Mouse (Mus musculus) Muller cell, postnatal 12 days (primary cell): ENCODE measurements around the gene Slc1a1.

Experiments
- DNase-seq: peaks from one replicate; pipeline ENCODE4 v3.0.0-alpha.2; 2015; ENCODE audit errors: inconsistent ontology term

Gene Slc1a1

GRCm38 (mm10) chr19:28915602-28916250 lies 80.9 kb downstream of the Slc1a1 start:
- no peak for DNase-seq

- DNase-seq, result no peak
Observed at GRCm38 (mm10) chr19:28916492-28916891, 81.6 kb downstream of the Slc1a1 start.

GRCm38 (mm10) chr19:28917839-28918238 lies 83.0 kb downstream of the Slc1a1 start:
- DNase-seq, result no peak

- peak; percentile 67 for DNase-seq
Observed at GRCm38 (mm10) chr19:28926366-28926765, 91.5 kb downstream of the Slc1a1 start.

- no peak for DNase-seq
Observed at GRCm38 (mm10) chr19:28927396-28927795, 92.5 kb downstream of the Slc1a1 start.

- DNase-seq, result no peak
Observed at GRCm38 (mm10) chr19:28929034-28929433, 94.2 kb downstream of the Slc1a1 start.

GRCm38 (mm10) chr19:28934897-28935296 lies 100.0 kb downstream of the Slc1a1 start:
- DNase-seq, result no peak

- peak; percentile 48 for DNase-seq
Observed at GRCm38 (mm10) chr19:28940135-28940874, 105.5 kb downstream of the Slc1a1 start.

- DNase-seq, result no peak
Observed at GRCm38 (mm10) chr19:28941271-28941670, 106.4 kb downstream of the Slc1a1 start.

GRCm38 (mm10) chr19:28946782-28947181 lies 111.9 kb downstream of the Slc1a1 start:
- no peak for DNase-seq

GRCm38 (mm10) chr19:28947311-28947710 lies 112.5 kb downstream of the Slc1a1 start:
- no peak for DNase-seq

- DNase-seq, result no peak
Observed at GRCm38 (mm10) chr19:28951251-28951650, 116.4 kb downstream of the Slc1a1 start.

- DNase-seq, result no peak
Observed at GRCm38 (mm10) chr19:28963113-28963512, 128.3 kb downstream of the Slc1a1 start.

- no peak for DNase-seq
Observed at GRCm38 (mm10) chr19:28963513-28963841, 128.6 kb downstream of the Slc1a1 start.
